Mouse (Mus musculus) heart, embryonic 16.5 days (tissue): Measurements from ENCODE around the gene Fam120b. TPM values are rescaled to one million over a fixed set of nuclear protein-coding genes. Genes with fewer than 3 reads are reported as not detected.
A peak's percentile ranks its signal among the peaks of the same experiment; 100 is the strongest.

ENCODE experiments used
- ATAC-seq: fragments of 200-750 bp; cut with Nextera tagmentation; replicated peaks from 2 replicates; pipeline ENCODE4 v1.8.0; 2017; ENCODE audit warnings: moderate number of reproducible peaks; ENCODE audit not compliant: insufficient read depth, low FRiP score; ENCODE audit errors: extremely low read depth
- H3K27ac ChIP-seq: fragments of 300-500 bp; sonication (generic); 2 replicates; pipeline ENCODE4 v1.5.1; 2014; ENCODE audit warnings: mild to moderate bottlenecking, low read length, control low read depth, moderate library complexity
- H3K27me3 ChIP-seq: fragments of 300-500 bp; sonication (generic); 2 replicates; pipeline ENCODE4 v1.6.1; 2014; ENCODE audit warnings: low read length, mixed read lengths; ENCODE audit not compliant: control insufficient read depth, insufficient read depth
- H3K36me3 ChIP-seq: fragments of 300-500 bp; sonication (generic); 2 replicates; pipeline ENCODE4 v1.6.1; 2014; ENCODE audit not compliant: control insufficient read depth, insufficient read depth
- H3K4me1 ChIP-seq: fragments of 300-500 bp; sonication (generic); 2 replicates; pipeline ENCODE4 v1.6.1; 2014; ENCODE audit warnings: low read length, mixed read lengths; ENCODE audit not compliant: control insufficient read depth, insufficient read depth
- H3K4me2 ChIP-seq: fragments of 300-500 bp; sonication (generic); 2 replicates; pipeline ENCODE4 v1.6.1; 2014; ENCODE audit warnings: low read depth, mild to moderate bottlenecking, control low read depth, low read length
- H3K4me3 ChIP-seq: fragments of 300-500 bp; sonication (generic); 2 replicates; pipeline ENCODE4 v1.5.1; 2014; ENCODE audit warnings: mild to moderate bottlenecking, control low read depth, low read length
- H3K9ac ChIP-seq: fragments of 300-500 bp; sonication (generic); 2 replicates; pipeline ENCODE4 v1.6.1; 2014; ENCODE audit warnings: low read length, control low read depth
- H3K9me3 ChIP-seq: fragments of 300-500 bp; sonication (generic); replicated peaks from 2 replicates; pipeline ENCODE4 v1.6.1; 2016; ENCODE audit warnings: low read length; ENCODE audit not compliant: control insufficient read depth
- WGBS: fragments of 180-500 bp; shearing (Covaris S2); extraction: QIAGEN DNeasy Blood & Tissue Kit; methylation state at CpG from one replicate; pipeline ENCODE4 v1.1.7; 2014; 5-methylcytosine and 5-hydroxymethylcytosine counted together
- polyA plus RNA-seq: library from polyadenylated mRNA; unstranded; fragments of >200 nt; fragmentation: Nextera tagmentation; extraction: Ambion mirVana; gene quantifications from 2 replicates; pipeline ENCODE4 v1.2.1, GENCODE M21; 2015

Fam120b gene
- polyA plus RNA-seq, 1 experiment from 2014 or later = 18.1 TPM

DNA sequence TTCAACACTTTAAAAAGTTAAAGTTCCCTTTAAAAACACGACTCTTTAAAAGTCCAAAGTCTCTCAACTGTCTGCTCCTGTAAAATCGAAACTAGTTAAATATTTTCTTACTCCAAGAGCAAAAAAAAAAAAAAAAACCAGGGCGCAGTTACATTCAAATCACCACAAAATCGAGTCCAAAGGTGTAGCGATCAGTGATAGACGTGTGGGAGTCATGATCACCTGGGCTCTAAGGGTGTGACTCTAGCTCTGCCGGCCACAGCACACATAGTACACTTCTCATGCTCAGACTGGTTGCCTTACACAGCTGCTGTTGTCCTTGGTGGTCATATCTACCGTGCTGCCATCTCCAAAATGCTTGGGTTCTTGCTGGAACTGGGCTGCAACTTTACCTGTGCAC is 6.6 kb upstream of the Fam120b start:
- ATAC-seq = no peak
- Histone ChIP-seq H3K27me3 (peaks cover 7% of the 10 kb centered on the region; the same call in 1 of the 2 replicates), H3K9ac (no peak overlapping the region), H3K36me3 (no peaks in the 10 kb centered on the region), H3K9me3 (no peaks in the 10 kb centered on the region), H3K27ac (no peak overlapping the region), H3K4me2 (no peak overlapping the region), H3K4me3 (no peak overlapping the region), H3K4me1 (no peaks in the 10 kb centered on the region)
- WGBS = 68% methylated on average over 8 of the region's 8 CpGs

DNA sequence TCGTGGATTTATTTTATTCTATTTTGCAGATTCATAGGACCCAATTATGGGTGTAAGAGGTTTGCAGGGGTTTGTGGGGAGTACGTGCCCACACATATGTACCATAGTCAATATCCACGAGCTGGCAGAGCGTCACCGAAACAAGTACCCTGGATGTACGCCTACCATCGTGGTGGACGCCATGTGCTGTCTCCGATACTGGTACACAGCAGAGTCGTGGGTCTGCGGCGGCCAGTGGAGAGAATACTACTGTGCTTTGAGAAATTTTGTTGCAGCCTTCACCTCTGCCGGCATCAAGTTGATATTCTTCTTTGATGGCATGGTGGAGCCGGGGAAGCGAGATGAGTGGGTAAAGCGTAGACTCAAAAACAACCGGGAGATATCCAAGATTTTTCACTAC is 5.7 kb downstream of the Fam120b start:
- 95% methylated on average over 17 of the region's 17 CpGs for WGBS
- Histone ChIP-seq H3K9me3 (no peaks in the 10 kb centered on the region), H3K9ac (no peak overlapping the region), H3K27ac (no peak overlapping the region), H3K4me3 (no peak overlapping the region), H3K4me1 (peaks cover 5% of the 10 kb centered on the region), H3K4me2 (no peak overlapping the region), H3K36me3 (peaks cover 29% of the 10 kb centered on the region), H3K27me3 (no peaks in the 10 kb centered on the region)
- ATAC-seq = no peak

DNA sequence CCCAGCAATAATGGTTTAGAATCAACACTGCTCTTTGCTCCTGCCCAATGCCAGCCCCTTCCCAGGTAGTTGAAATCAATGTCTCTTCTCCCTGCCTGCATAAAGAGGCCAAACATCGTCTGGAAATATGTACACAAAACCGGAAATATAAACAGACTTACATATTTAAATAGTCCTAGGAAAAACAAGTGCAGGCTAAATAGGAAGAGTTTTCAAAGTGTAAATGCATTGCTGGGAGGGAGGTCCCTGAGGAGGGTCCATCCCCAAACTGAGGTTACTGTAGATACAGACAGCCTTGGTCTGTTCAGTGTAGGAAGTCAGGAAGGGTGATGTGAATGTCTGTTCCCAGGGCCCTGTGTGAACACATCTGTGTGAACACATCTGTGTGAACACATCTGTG is 10.6 kb downstream of the Fam120b start:
- Histone ChIP-seq H3K9me3 (no peaks in the 10 kb centered on the region), H3K4me2 (no peak overlapping the region), H3K27ac (no peak overlapping the region), H3K27me3 (no peaks in the 10 kb centered on the region), H3K4me1 (no peaks in the 10 kb centered on the region), H3K9ac (no peak overlapping the region), H3K36me3 (peaks cover 50% of the 10 kb centered on the region), H3K4me3 (no peak overlapping the region)
- ATAC-seq = no peak
- 94% methylated on average over 2 of the region's 2 CpGs for WGBS

DNA sequence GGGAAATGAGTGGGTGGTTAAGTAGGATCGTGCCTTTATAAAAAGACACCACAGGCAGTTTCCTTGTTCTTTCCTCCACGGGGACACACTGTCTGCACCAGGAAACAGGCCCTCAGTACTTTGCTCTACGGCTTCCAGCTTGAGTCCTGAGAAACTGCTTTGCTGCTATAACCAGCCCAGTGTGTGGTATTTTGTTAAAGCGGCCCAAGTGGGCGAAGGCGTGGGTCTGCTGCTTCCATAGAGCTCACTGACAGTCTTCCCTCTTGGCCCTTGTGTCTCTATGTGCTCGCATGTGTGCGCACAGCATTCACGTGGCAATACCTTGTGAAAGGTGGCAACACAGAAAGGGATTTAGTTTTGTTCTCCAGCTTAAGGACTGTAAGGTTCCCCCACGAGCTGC is 13.3 kb downstream of the Fam120b start:
- 85% methylated on average over 10 of the region's 10 CpGs for WGBS
- Histone ChIP-seq H3K4me3 (no peak overlapping the region), H3K4me1 (no peaks in the 10 kb centered on the region), H3K9me3 (no peaks in the 10 kb centered on the region), H3K9ac (no peak overlapping the region), H3K36me3 (peaks cover 31% of the 10 kb centered on the region), H3K27me3 (no peaks in the 10 kb centered on the region), H3K27ac (no peak overlapping the region), H3K4me2 (no peak overlapping the region)
- ATAC-seq = no peak

DNA sequence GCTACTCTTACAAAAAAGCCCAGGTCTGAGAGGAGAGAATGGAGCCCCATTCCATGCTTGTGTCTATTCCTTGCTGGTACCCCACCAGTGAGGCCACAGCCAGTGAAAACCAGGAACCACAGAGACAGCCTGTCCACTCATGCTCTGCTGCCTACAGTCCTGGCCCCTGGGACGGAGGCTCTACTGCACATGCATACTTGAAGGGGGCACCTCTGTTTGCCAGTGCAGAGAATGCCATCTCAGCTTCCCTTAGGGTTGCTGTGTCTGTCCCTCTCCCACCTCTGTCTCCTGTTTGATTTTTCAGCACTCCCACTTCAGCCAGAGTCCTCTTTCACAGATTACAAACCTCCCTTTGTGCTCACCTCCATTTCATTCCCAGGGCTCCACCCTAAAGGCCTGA is 14.9 kb downstream of the Fam120b start:
- ATAC-seq = no peak
- Histone ChIP-seq H3K4me3 (no peak overlapping the region), H3K4me2 (no peak overlapping the region), H3K9ac (no peak overlapping the region), H3K4me1 (no peaks in the 10 kb centered on the region), H3K36me3 (peaks cover 36% of the 10 kb centered on the region), H3K9me3 (no peaks in the 10 kb centered on the region), H3K27ac (no peak overlapping the region), H3K27me3 (no peaks in the 10 kb centered on the region)
- 92% methylated on average over 1 of the region's 1 CpGs for WGBS

DNA sequence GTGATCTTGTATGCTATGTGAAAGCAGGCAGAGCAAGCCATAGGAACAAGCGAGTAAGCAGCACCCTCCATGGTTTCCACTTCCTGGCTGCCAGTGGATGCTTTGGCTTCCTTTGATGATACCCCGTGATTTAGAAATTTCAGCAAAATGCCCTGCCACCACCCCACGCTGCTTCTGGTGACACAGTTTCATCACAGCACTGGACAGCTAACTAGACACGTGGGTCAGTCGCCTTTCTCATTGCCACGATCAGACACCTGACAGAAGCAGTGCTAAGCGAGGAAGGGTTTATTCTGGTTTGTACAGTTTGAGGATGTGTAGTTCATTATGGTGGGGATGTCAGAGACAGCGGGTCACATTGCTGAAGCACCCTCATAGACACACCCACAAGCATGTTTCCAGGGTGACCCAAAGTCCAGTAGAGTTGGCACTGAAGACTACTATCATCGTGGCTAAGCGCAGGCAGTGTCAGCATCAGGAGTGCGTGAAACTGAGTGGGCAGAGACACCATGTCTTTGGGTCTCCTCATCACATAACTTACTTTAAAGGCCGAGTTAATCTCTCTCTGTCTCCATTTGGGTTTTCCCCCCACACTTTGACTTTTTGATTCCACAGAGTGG is 20.7 kb downstream of the Fam120b start:
- no peak for ATAC-seq
- Histone ChIP-seq H3K27ac (no peak overlapping the region), H3K4me1 (no peaks in the 10 kb centered on the region), H3K4me2 (no peak overlapping the region), H3K27me3 (no peaks in the 10 kb centered on the region), H3K9ac (no peak overlapping the region), H3K9me3 (no peaks in the 10 kb centered on the region), H3K4me3 (no peak overlapping the region), H3K36me3 (peaks cover 39% of the 10 kb centered on the region)
- 88% methylated on average over 12 of the region's 12 CpGs for WGBS

DNA sequence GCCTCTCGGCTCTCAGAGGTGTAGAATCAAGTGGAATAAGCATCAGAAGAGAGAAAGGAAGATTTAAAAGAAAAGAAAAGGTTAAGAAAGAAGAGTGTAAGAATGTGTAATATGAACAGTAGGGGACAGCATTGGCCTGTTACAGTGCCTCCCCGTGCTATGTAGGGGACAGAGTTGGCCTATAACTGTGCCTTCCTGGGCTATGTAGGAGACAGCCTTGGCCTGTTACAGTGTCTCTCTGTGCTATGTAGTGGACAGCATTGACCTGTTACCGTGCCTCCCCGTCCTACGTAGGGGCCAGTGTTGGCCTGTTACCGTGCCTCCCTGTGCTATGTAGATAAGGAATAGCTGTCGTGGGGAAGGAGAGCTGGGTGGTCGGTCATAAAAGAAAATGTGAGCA is 23.5 kb downstream of the Fam120b start:
- H3K4me2 ChIP-seq = no peak overlapping the region
- 0 out of 2 replicates have a peak, but pooled peaks cover 2% of the 10 kb centered on the region for H3K9me3 ChIP-seq
- peaks cover 53% of the 10 kb centered on the region for H3K36me3 ChIP-seq
- no peak overlapping the region for H3K4me3 ChIP-seq
- WGBS = 66% methylated on average over 8 of the region's 8 CpGs
- ATAC-seq = peak; percentile 75
- no peak overlapping the region for H3K9ac ChIP-seq
- H3K27me3 ChIP-seq = no peaks in the 10 kb centered on the region
- peaks cover 5% of the 10 kb centered on the region; the same call in 1 of the 2 replicates for H3K4me1 ChIP-seq
- H3K27ac ChIP-seq = no peak overlapping the region

DNA sequence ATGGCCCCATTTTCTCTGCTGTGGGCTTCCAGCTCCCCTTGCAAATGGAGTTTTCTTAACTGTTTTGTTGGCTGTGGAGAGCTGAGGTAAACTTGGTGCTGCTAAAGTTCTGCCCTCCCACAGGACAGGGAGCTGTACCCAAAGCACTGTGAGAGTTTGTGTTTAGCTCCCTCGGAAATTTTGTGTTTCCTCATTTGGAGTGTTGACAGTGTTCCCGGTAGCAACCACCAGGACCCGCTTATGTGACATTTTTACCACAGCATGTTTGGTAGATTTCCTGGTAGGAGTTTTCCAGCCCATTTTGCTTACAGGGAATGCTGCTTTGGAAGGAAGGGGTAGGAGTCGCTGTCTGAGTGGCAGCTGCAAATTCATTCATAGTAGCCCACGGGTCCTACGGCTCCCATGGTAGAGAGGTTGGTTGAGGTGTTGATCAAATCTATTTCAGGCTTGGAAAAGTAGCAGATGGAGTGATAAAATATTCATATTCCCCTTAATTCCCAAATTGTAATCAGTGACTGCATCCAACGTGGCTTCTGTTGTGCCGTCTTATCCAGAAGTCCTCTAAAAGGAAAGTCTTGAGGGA is 24.1 kb downstream of the Fam120b start:
- H3K9ac ChIP-seq = no peak overlapping the region
- H3K27me3 ChIP-seq = no peaks in the 10 kb centered on the region
- H3K4me1 ChIP-seq = peaks cover 5% of the 10 kb centered on the region; the same call in 1 of the 2 replicates
- peaks cover 48% of the 10 kb centered on the region for H3K36me3 ChIP-seq
- WGBS = 81% methylated on average over 8 of the region's 8 CpGs
- H3K4me2 ChIP-seq = no peak overlapping the region
- no peak overlapping the region for H3K4me3 ChIP-seq
- H3K9me3 ChIP-seq = 0 out of 2 replicates have a peak, but pooled peaks cover 2% of the 10 kb centered on the region
- H3K27ac ChIP-seq = no peak overlapping the region
- no peak for ATAC-seq

DNA sequence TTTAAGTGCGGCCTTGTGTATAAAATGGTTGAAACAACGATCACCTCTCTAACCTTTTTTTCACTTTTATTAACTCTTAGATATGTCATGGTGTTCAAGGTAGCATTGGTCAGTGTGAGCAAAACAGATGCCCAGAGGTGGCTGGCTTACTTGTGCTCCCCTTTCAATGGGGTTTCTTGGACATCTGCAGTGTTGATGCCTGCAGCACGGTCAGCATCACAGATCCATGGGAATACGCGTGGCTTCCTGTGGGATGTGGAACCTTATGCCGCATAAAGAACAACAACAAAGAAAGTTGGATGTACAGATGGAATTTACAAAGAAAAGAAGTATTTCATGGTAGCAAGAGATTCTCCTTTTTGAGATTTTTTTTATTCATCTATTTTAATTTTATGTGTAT is 25.4 kb downstream of the Fam120b start:
- Histone ChIP-seq H3K4me3 (no peak overlapping the region), H3K9ac (no peak overlapping the region), H3K4me2 (no peak overlapping the region), H3K27me3 (no peaks in the 10 kb centered on the region), H3K36me3 (peaks cover 48% of the 10 kb centered on the region), H3K27ac (no peak overlapping the region), H3K9me3 (0 out of 2 replicates have a peak, but pooled peaks cover 2% of the 10 kb centered on the region), H3K4me1 (peaks cover 5% of the 10 kb centered on the region; the same call in 1 of the 2 replicates)
- no peak for ATAC-seq
- 97% methylated on average over 6 of the region's 6 CpGs for WGBS
